Comparison of ENCODE assay signal across 9 mouse cellular contexts in the genomic region with DNA sequence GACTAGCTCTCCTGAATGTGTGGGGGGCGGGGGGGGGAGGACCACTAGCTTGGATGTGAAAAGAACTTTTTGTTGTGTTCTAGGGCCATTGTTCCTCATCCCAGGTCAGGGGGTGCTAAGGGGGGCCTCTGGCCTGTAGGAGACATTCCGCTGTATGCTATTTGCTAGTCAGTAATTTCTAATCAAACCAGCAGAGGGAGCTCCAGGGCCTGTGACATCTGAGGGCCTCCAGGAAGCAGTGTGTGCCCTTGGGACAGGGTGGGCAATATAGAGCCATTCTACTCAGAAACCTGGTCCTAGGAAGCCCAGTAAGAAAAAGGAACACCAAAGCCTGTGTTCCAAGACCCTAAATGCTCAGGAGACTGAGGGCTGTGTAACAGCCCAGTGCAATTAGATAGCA.
DNase-seq lines count a peak whose midpoint lies in the region; ATAC-seq and TF ChIP-seq lines count a peak whose summit lies in the region.
"Had no signal": no experiment of that assay in that cellular context is flagged by ENCODE, and none has a peak within 500 bp of the region (broad histone marks: within the 10 kb centered on the region; RNA-seq: fewer than 3 reads in every experiment).

No protein-coding gene starts in this region.

- H3K36me3 ChIP-seq in hindbrain, embryonic 10.5 days = no peaks in the 10 kb centered on the region
- no peaks in the 10 kb centered on the region for H3K36me3 ChIP-seq in hindbrain, embryonic 16.5 days (ENCODE audit: control insufficient read depth, insufficient read depth, low read length)
- H3K36me3 ChIP-seq in CH12.LX (replicated peaks in 1 of 2; ENCODE audit: control insufficient read depth in 1 of 2, insufficient read depth in 1 of 2, low read length in 1 of 2) = no peaks in the 10 kb centered on the region
- no peaks in the 10 kb centered on the region for H3K36me3 ChIP-seq in forebrain, embryonic 12.5 days (replicated peaks)
- H3K36me3 ChIP-seq in splenic B cell, adult 2 months (ENCODE audit: control insufficient read depth, insufficient read depth, low read length, poor library complexity, severe bottlenecking) = no peaks in the 10 kb centered on the region
- H3K36me3 ChIP-seq: liver, embryonic 15.5 days had no signal

- peak; percentile 60 to 83 for TF ChIP-seq CTCF in CH12.LX (conservative IDR thresholded peaks at IDR 0.05 in 1 of 2, IDR thresholded peaks at IDR 0.05 in 1 of 2; ENCODE audit: low read depth in 2 of 2, low read length in 2 of 2)

- H3K9ac ChIP-seq in hindbrain, embryonic 16.5 days (ENCODE audit: low read depth, low read length) = no peak overlapping the region
- H3K9ac ChIP-seq in CH12.LX (ENCODE audit: insufficient read depth, low read depth) = no peak overlapping the region
- H3K9ac ChIP-seq in forebrain, embryonic 12.5 days = no peak overlapping the region
- H3K9ac ChIP-seq: liver, embryonic 15.5 days had no signal

- 24% methylated on average over 2 of the region's 2 CpGs for WGBS in hindbrain, embryonic 10.5 days
- 24% methylated on average over 2 of the region's 2 CpGs for WGBS in hindbrain, embryonic 16.5 days
- 20% methylated on average over 2 of the region's 2 CpGs for WGBS in forebrain, embryonic 12.5 days
- 42% methylated on average over 2 of the region's 2 CpGs for WGBS in large intestine, adult 2 months

- peak; percentile 74 for TF ChIP-seq RAD21 in CH12.LX (IDR thresholded peaks at IDR 0.05; ENCODE audit: low read depth, low read length)

- DNase-seq in hindbrain, embryonic 10.5 days (ENCODE audit: low spot score) = peak; percentile 48
- DNase-seq in CH12.LX (ENCODE audit: extremely low read depth) = peak; percentile 58
- DNase-seq in brain, embryonic 18.5 days (ENCODE audit: low read depth, low spot score) = peak; percentile 10
- peak; percentile 32 for DNase-seq in large intestine, adult 2 months (ENCODE audit: low read depth, low spot score)
- peak; percentile 83 for DNase-seq in splenic B cell, adult 2 months (ENCODE audit: low read depth, low spot score)

- H3K27me3 ChIP-seq in hindbrain, embryonic 10.5 days (ENCODE audit: insufficient read depth, poor library complexity, severe bottlenecking) = 0 out of 2 replicates have a peak, but pooled peaks cover 3% of the 10 kb centered on the region
- H3K27me3 ChIP-seq in hindbrain, embryonic 16.5 days (replicated peaks; ENCODE audit: control insufficient read depth, insufficient read depth, low read length) = 0 out of 2 replicates have a peak, but pooled peaks cover 3% of the 10 kb centered on the region
- H3K27me3 ChIP-seq in CH12.LX (replicated peaks) = peaks cover 49% of the 10 kb centered on the region
- peaks cover 13% of the 10 kb centered on the region for H3K27me3 ChIP-seq in forebrain, embryonic 12.5 days
- no peaks in the 10 kb centered on the region for H3K27me3 ChIP-seq in splenic B cell, adult 2 months (ENCODE audit: control insufficient read depth, insufficient read depth, low read length, poor library complexity, severe bottlenecking)
- H3K27me3 ChIP-seq: liver, embryonic 15.5 days had no signal

- in situ Hi-C loops in CH12.LX (cut with MboI; ENCODE audit: low pct_ligation_motif_present, low pct_unique_long_range_greater_than_20kb, low sequenced_read_pairs) = loop anchor here (10.0 kb wide), 1 partner anchor 83 kb away; no protein-coding TSS in a partner anchor

- TF ChIP-seq EP300 in CH12.LX (IDR thresholded peaks at IDR 0.05; ENCODE audit: low read length) = no peak

- dilution Hi-C loops in CH12.LX (cut with MboI; ENCODE audit: extremely low pct_ligation_motif_present, extremely low pct_unique_long_range_greater_than_20kb, low sequenced_read_pairs) = no loop called here

- no peak for TF ChIP-seq POLR2A in CH12.LX (IDR thresholded peaks at IDR 0.05; ENCODE audit: low read depth, low read length)

- no peak overlapping the region for H3K27ac ChIP-seq in hindbrain, embryonic 10.5 days
- no peak overlapping the region for H3K27ac ChIP-seq in hindbrain, embryonic 16.5 days (ENCODE audit: low read depth, low read length)
- no peak overlapping the region for H3K27ac ChIP-seq in CH12.LX (ENCODE audit: insufficient read depth, low read depth)
- no peak overlapping the region for H3K27ac ChIP-seq in forebrain, embryonic 12.5 days
- H3K27ac ChIP-seq: liver, embryonic 15.5 days had no signal

- H3K79me2 ChIP-seq in CH12.LX (replicated peaks; ENCODE audit: control insufficient read depth, extremely low read depth, insufficient read depth, poor library complexity, severe bottlenecking) = no peaks in the 10 kb centered on the region

- no peak for ATAC-seq in hindbrain, embryonic 16.5 days
- peak; percentile 44; the same call in 1 of the 2 replicates for ATAC-seq in forebrain, embryonic 12.5 days (ENCODE audit: low FRiP score)
- ATAC-seq in megakaryocyte, adult 5-6 weeks (ENCODE audit: poor library complexity, severe bottlenecking) = peak; percentile 80

- no peak overlapping the region for H3K4me3 ChIP-seq in hindbrain, embryonic 10.5 days
- no peak overlapping the region for H3K4me3 ChIP-seq in hindbrain, embryonic 16.5 days (ENCODE audit: low read length)
- H3K4me3 ChIP-seq in CH12.LX (replicated peaks in 1 of 3; ENCODE audit: low read depth in 2 of 3, low read length in 2 of 3, poor library complexity in 1 of 3) = no peak overlapping the region
- H3K4me3 ChIP-seq in forebrain, embryonic 12.5 days (replicated peaks) = no peak overlapping the region
- H3K4me3 ChIP-seq: liver, embryonic 15.5 days had no signal

- no peak overlapping the region for H3K4me2 ChIP-seq in hindbrain, embryonic 16.5 days (ENCODE audit: low read length)
- H3K4me2 ChIP-seq in CH12.LX (ENCODE audit: insufficient read depth, low read depth, poor library complexity, severe bottlenecking) = no peak overlapping the region
- H3K4me2 ChIP-seq in forebrain, embryonic 12.5 days = no peak overlapping the region
- H3K4me2 ChIP-seq: liver, embryonic 15.5 days had no signal

- H3K4me1 ChIP-seq in hindbrain, embryonic 10.5 days (replicated peaks) = peaks cover 2% of the 10 kb centered on the region
- no peaks in the 10 kb centered on the region for H3K4me1 ChIP-seq in hindbrain, embryonic 16.5 days (ENCODE audit: control insufficient read depth, insufficient read depth, low read depth, low read length)
- peaks cover 0 to 3% of the 10 kb centered on the region in 2 experiments; a peak in 2 of 4 replicates for H3K4me1 ChIP-seq in CH12.LX (ENCODE audit: control insufficient read depth in 1 of 2, insufficient read depth in 2 of 2)
- peaks cover 5% of the 10 kb centered on the region for H3K4me1 ChIP-seq in forebrain, embryonic 12.5 days

- H3K9me3 ChIP-seq in hindbrain, embryonic 10.5 days = no peaks in the 10 kb centered on the region
- H3K9me3 ChIP-seq in hindbrain, embryonic 16.5 days (ENCODE audit: control insufficient read depth, low read length) = no peaks in the 10 kb centered on the region
- no peaks in the 10 kb centered on the region for H3K9me3 ChIP-seq in CH12.LX (replicated peaks; ENCODE audit: low read length)
- no peaks in the 10 kb centered on the region for H3K9me3 ChIP-seq in forebrain, embryonic 12.5 days
- H3K9me3 ChIP-seq: liver, embryonic 15.5 days had no signal

TF ChIP-seq in CH12.LX, 34 proteins besides CTCF, POLR2A, EP300 and RAD21:
- no peak for TF ChIP-seq MAZ (IDR thresholded peaks at IDR 0.05; ENCODE audit: low read depth, low read length)
- peak; percentile 89 for TF ChIP-seq SMC3 (IDR thresholded peaks at IDR 0.05; ENCODE audit: low read depth, low read length)
- peak; percentile 54; the same call in 1 of the 2 replicates for TF ChIP-seq ELF1 (IDR thresholded peaks at IDR 0.05; ENCODE audit: low read depth, low read length)
- TF ChIP-seq RCOR1 (conservative IDR thresholded peaks at IDR 0.05; ENCODE audit: low read depth, low read length) = no peak
- peak; percentile 32 for TF ChIP-seq ZC3H11A (IDR thresholded peaks at IDR 0.05; ENCODE audit: low read depth, low read length)

Comparison
In these comparisons a context has a peak if more than half of its experiments do, and no peak if none do; other contexts are left out.
1. DNase-seq: peak in every context shown above with its lines; median percentile 83 in splenic B cell, adult 2 months; 58 in CH12.LX; 48 in hindbrain, embryonic 10.5 days; 32 in large intestine, adult 2 months; 10 in brain, embryonic 18.5 days.